Mouse (Mus musculus) gastrocnemius, adult 2 months (tissue): ENCODE measurements around the gene Urb1. TPM values are rescaled to one million over a fixed set of nuclear protein-coding genes. Genes with fewer than 3 reads are reported as not detected.

Source experiments
- DNase-seq: peaks from one replicate; pipeline ENCODE4 v3.0.0; 2022
- H3K27ac ChIP-seq: fragments of 200-600 bp; 2 replicates; pipeline ENCODE4 v1.8.1; 2022; ENCODE audit warnings: mild to moderate bottlenecking
- H3K4me3 ChIP-seq: fragments of 200-600 bp; 2 replicates; pipeline ENCODE4 v1.8.1; 2022; ENCODE audit warnings: mild to moderate bottlenecking, moderate library complexity
- CTCF ChIP-seq: fragments of 200-600 bp; IDR thresholded peaks from 2 replicates; pipeline ENCODE4 v1.8.1; 2022; ENCODE audit warnings: antibody characterized with exemption, mild to moderate bottlenecking, moderate library complexity
- intact Hi-C: fragments of 180-260 bp; cut with DNase I; formaldehyde crosslinking; loops from one replicate; pipeline ENCODE4 v1.15.1; 2025
- total RNA-seq, 2 experiments: library from RNA; stranded (reverse); gene quantifications; 2 replicates each; pipeline ENCODE4 v1.2.3; 2021

The Urb1 gene
- total RNA-seq, 2 experiments from 2014 or later = 4.7 to 5.0 TPM

- intact Hi-C loops = no loop called here
- TF ChIP-seq CTCF = no peak
- H3K27ac ChIP-seq = no peak overlapping the region
- no peak overlapping the region for H3K4me3 ChIP-seq
- DNase-seq = no peak
These were observed 108.7 kb downstream of the Urb1 start for GRCm38 (mm10) chr16:90701541-90701940.

Other genes with a start within 250 kb of the Urb1 start
- under 1 TPM; 0.61 to 0.66 TPM for gene Mis18a, start 83.0 kb downstream of the Urb1 start, total RNA-seq
- gene Mrap, start 72.2 kb downstream of the Urb1 start, total RNA-seq = under 1 TPM in 1 of 2 experiments, not detected in 1; 0.84 TPM
- under 1 TPM; 0.10 to 0.56 TPM for gene Eva1c, start 16.3 kb upstream of the Urb1 start, total RNA-seq
- 10 to 100 TPM; 33.1 to 33.8 TPM for gene Cfap298, start 124.7 kb upstream of the Urb1 start, total RNA-seq
- gene Synj1, start 200.9 kb upstream of the Urb1 start, total RNA-seq = 10 to 100 TPM; 11.2 to 13.8 TPM
- 10 to 100 TPM; 10.7 to 11.6 TPM for gene Paxbp1, start 234.1 kb upstream of the Urb1 start, total RNA-seq